Mouse (Mus musculus) left cerebral cortex, postnatal 36 days (tissue): ENCODE data around the gene Setd1b. TPM values are rescaled to one million over a fixed set of nuclear protein-coding genes. Genes with fewer than 3 reads are reported as not detected.

Experiments
- DNase-seq, 2 experiments: peaks; one replicate each; pipeline ENCODE4 v3.0.0; 2021 to 2022; ENCODE audit warnings: low spot score in 2 of 2, mixed read lengths in 1 of 2
- intact Hi-C: fragments of 180-260 bp; cut with DNase I; formaldehyde crosslinking; loops from one replicate; pipeline ENCODE4 v1.15.1; 2025
- total RNA-seq, 2 experiments: library from RNA; stranded (reverse); gene quantifications; 2 replicates each; pipeline ENCODE4 v1.2.3; 2021

Setd1b gene
- total RNA-seq, 2 experiments from 2014 or later = 27.9 to 35.0 TPM

- intact Hi-C loops = loop anchor here (5.0 kb wide), 1 partner anchor 34 kb away; no protein-coding TSS in a partner anchor
- DNase-seq = no peak
Measured at GRCm38 (mm10) chr5:123151077-123151476, 9.1 kb downstream of the Setd1b start.

- DNase-seq = no peak
- intact Hi-C loops = loop anchor here (5.0 kb wide), 1 partner anchor 35 kb away; no protein-coding TSS in a partner anchor
Measured at GRCm38 (mm10) chr5:123151707-123152362, 9.8 kb downstream of the Setd1b start.

- DNase-seq = no peak
- intact Hi-C loops = loop anchor here (5.0 kb wide), 1 partner anchor 36 kb away; no protein-coding TSS in a partner anchor
Measured at GRCm38 (mm10) chr5:123152901-123153300, 10.9 kb downstream of the Setd1b start.

GRCm38 (mm10) chr5:123155425-123155824, 13.4 kb downstream of the Setd1b start:
- DNase-seq = peak in 1 of 2 experiments; percentile 52
- intact Hi-C loops = no loop called here

GRCm38 (mm10) chr5:123156763-123157162, 14.8 kb downstream of the Setd1b start:
- intact Hi-C loops = no loop called here
- no peak for DNase-seq

GRCm38 (mm10) chr5:123157972-123158371, 16.0 kb downstream of the Setd1b start:
- DNase-seq = no peak
- intact Hi-C loops = no loop called here

GRCm38 (mm10) chr5:123159446-123159845, 17.5 kb downstream of the Setd1b start:
- intact Hi-C loops = no loop called here
- DNase-seq = no peak

- intact Hi-C loops = no loop called here
Measured at GRCm38 (mm10) chr5:123159866-123160265, 17.9 kb downstream of the Setd1b start.

GRCm38 (mm10) chr5:123160341-123160740, 18.3 kb downstream of the Setd1b start:
- DNase-seq = no peak
- intact Hi-C loops = no loop called here

More at GRCm38 (mm10) chr5:123159866-123160265, 17.9 kb downstream of the Setd1b start:
- no peak for DNase-seq

- intact Hi-C loops = no loop called here
- DNase-seq = no peak
Measured at GRCm38 (mm10) chr5:123162942-123163341, 20.9 kb downstream of the Setd1b start.

GRCm38 (mm10) chr5:123166437-123166836, 24.4 kb downstream of the Setd1b start:
- intact Hi-C loops = no loop called here
- DNase-seq = no peak

GRCm38 (mm10) chr5:123167591-123167990, 25.6 kb downstream of the Setd1b start:
- intact Hi-C loops = no loop called here
- DNase-seq = no peak

- no peak for DNase-seq
- intact Hi-C loops = no loop called here
Measured at GRCm38 (mm10) chr5:123169284-123169683, 27.3 kb downstream of the Setd1b start, which contains the start of gene Psmd9. TSS of gene Psmd9 (plus strand) at chr5:123169413.

- DNase-seq = no peak
- intact Hi-C loops = loop anchor here (2.0 to 5.0 kb wide), 2 partner anchors 53 to 106 kb away; no protein-coding TSS in a partner anchor
Measured at GRCm38 (mm10) chr5:123170365-123170764, 28.4 kb downstream of the Setd1b start.

GRCm38 (mm10) chr5:123171646-123172350, 29.8 kb downstream of the Setd1b start:
- intact Hi-C loops = loop anchor here (2.0 to 5.0 kb wide), 2 partner anchors 54 to 107 kb away; no protein-coding TSS in a partner anchor
- DNase-seq = peak; percentile 80 to 83

- intact Hi-C loops = no loop called here
- DNase-seq = no peak
Measured at GRCm38 (mm10) chr5:123178792-123179191, 36.8 kb downstream of the Setd1b start.

- intact Hi-C loops = no loop called here
- DNase-seq = no peak
Measured at GRCm38 (mm10) chr5:123180390-123180789, 38.4 kb downstream of the Setd1b start.

GRCm38 (mm10) chr5:123181536-123181935, 39.5 kb downstream of the Setd1b start:
- no peak for DNase-seq
- intact Hi-C loops = no loop called here

- no peak for DNase-seq
- intact Hi-C loops = no loop called here
Measured at GRCm38 (mm10) chr5:123182651-123183050, 40.7 kb downstream of the Setd1b start, which contains the start of gene Hpd. TSS of gene Hpd (minus strand) at chr5:123182727.

GRCm38 (mm10) chr5:123185966-123186365, 44.0 kb downstream of the Setd1b start:
- intact Hi-C loops = no loop called here
- DNase-seq = no peak

GRCm38 (mm10) chr5:123187306-123187705, 45.3 kb downstream of the Setd1b start:
- intact Hi-C loops = no loop called here
- no peak for DNase-seq
